Mouse (Mus musculus) cerebellum, adult 2 months (tissue): ENCODE measurements at regions not wholly inside any gene's neighbourhood (a gene's known extent, or its start where the extent isn't known, plus 50 kb on each side); places are given as distances from the start of the nearest gene placed in this dataset.

Experiments used
- CTCF ChIP-seq: fragments of 200-500 bp; IDR thresholded peaks from 2 replicates; pipeline ENCODE4 v1.5.1; 2011; ENCODE audit warnings: low read depth, mild to moderate bottlenecking, control low read depth, low read length, moderate library complexity, borderline replicate concordance; ENCODE audit not compliant: insufficient read depth
- POLR2A ChIP-seq: fragments of 200-500 bp; IDR thresholded peaks from 2 replicates; pipeline ENCODE4 v1.6.1; 2011; ENCODE audit warnings: low read length, control low read depth, borderline replicate concordance; ENCODE audit not compliant: insufficient read depth

- no peak for TF ChIP-seq POLR2A
- no peak for TF ChIP-seq CTCF
Measured at GRCm38 (mm10) chr13:35463850-35464249, 195.8 kb upstream of the Cdyl start.
